Mouse (Mus musculus) small intestine, adult 2 months (tissue): ENCODE data around the gene C330021F23Rik.

Experiments
- CTCF ChIP-seq: fragments of 200-500 bp; IDR thresholded peaks from 2 replicates; pipeline ENCODE4 v1.5.1; 2012; ENCODE audit warnings: low read depth, mild to moderate bottlenecking, control low read depth, inconsistent platforms, low read length, moderate library complexity, mixed read lengths; ENCODE audit not compliant: insufficient replicate concordance, insufficient read length; ENCODE audit errors: extremely low read depth
- POLR2A ChIP-seq: fragments of 200-500 bp; IDR thresholded peaks from 2 replicates; pipeline ENCODE4 v1.6.1; 2012; ENCODE audit warnings: low read depth, mild to moderate bottlenecking, control low read depth, inconsistent platforms, low read length, moderate library complexity

- TF ChIP-seq POLR2A (no peak), CTCF (no peak)
Observed at GRCm38 (mm10) chr8:3576211-3576960, 8.6 kb downstream of the C330021F23Rik start.
